Mouse (Mus musculus): ENCODE data around the gene Ubl3. TPM values are rescaled to one million over a fixed set of nuclear protein-coding genes. Genes with fewer than 3 reads are reported as not detected.
A peak's percentile ranks its signal among the peaks of the same experiment; 100 is the strongest.

Gene Ubl3
- polyA plus RNA-seq, 1 experiment from 2014 or later: 86.3 TPM

DNA sequence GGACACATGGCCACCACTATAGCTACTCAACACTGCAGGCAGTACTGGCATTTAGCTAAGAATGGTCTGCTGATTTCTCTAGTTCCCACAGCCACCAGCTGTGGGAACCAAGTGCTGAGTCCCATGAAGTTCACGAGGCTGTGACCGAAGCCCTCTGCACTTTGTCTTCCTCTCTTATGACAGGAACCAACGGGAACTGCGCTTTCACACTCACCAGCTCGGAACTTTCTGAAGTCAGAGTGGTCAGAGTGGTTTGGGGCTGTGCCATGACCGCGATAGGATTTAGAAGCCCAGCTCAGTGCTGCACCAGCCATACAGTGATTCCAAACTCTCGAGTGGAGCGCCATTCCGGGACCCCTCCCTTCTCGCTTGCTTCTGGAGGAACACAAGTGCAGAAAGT, 66.4 kb downstream of the Ubl3 start:
- Histone ChIP-seq H3K4me3 (ENCODE audit: low read depth, low read length) (no peak overlapping the region), H3K4me2 (no peak overlapping the region), H3K36me3 (ENCODE audit: insufficient read depth) (no peaks in the 10 kb centered on the region), H3K9me3 (ENCODE audit: low read depth, low read length) (no peaks in the 10 kb centered on the region), H3K4me1 (ENCODE audit: insufficient read depth) (peaks cover 4% of the 10 kb centered on the region; the same call in 1 of the 2 replicates), H3K27ac (ENCODE audit: low read depth) (no peak overlapping the region), H3K27me3 (ENCODE audit: insufficient read depth, low read length) (no peaks in the 10 kb centered on the region), H3K9ac (no peak overlapping the region)
- DNase-seq (no peak), ATAC-seq (ENCODE audit: insufficient read depth) (no peak)
- whole genome bisulfite sequencing: 75% methylated on average over 11 of the region's 11 CpGs
- TF ChIP-seq CTCF (IDR thresholded peaks at IDR 0.05; ENCODE audit: low read depth): no peak

DNA sequence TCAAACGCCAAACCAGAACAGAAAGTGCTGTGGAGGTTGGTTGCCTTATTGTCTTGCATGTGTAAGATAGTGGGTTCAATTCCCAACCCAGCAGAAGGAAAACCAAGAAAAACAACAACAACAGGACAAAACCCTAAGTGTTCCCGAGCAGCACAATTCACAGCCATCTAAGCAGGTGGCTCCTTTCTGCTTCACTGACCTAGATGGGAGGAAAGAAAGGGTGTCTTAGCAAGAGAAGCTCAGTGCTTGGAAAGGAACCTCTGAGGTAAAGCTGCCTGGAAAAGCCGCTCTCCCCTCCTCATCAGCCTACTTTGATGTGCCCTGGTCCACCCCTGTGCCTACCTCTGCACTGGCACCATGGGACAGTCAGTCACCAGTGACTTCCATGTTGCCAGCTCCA, 70.8 kb downstream of the Ubl3 start:
- no peak overlapping the region for H3K4me2 ChIP-seq
- no peak overlapping the region for H3K27ac ChIP-seq (ENCODE audit: low read depth)
- TF ChIP-seq CTCF (IDR thresholded peaks at IDR 0.05; ENCODE audit: low read depth): no peak
- ATAC-seq (ENCODE audit: insufficient read depth) (no peak), DNase-seq (no peak)
- no peaks in the 10 kb centered on the region for H3K36me3 ChIP-seq (ENCODE audit: insufficient read depth)
- no peak overlapping the region for H3K4me3 ChIP-seq (ENCODE audit: low read depth, low read length)
- WGBS: 78% methylated on average over 3 of the region's 3 CpGs
- H3K4me1 ChIP-seq (ENCODE audit: insufficient read depth): no peaks in the 10 kb centered on the region
- no peak overlapping the region for H3K9ac ChIP-seq
- no peaks in the 10 kb centered on the region for H3K9me3 ChIP-seq (ENCODE audit: low read depth, low read length)
- no peaks in the 10 kb centered on the region for H3K27me3 ChIP-seq (ENCODE audit: insufficient read depth, low read length)

DNA sequence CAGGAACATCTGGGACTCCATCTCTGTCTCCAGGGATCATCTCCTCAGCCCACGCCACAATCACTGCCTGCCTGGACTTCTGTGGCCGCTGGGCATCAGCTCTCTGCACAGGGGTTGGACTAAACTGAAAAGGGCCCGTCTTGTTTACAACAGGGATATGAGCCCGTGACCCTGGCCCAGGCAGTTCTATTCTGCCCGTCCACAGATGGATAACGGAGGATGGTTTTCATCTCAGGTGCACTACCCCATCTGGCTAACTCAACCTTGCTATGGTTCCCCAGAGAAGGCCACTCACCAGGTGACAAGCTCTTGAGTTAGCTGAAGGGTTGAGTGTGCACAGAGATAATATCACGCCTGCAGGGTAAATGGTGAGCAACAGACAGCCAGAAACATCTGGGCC, 78.2 kb downstream of the Ubl3 start:
- H3K27me3 ChIP-seq (ENCODE audit: insufficient read depth, low read length): no peaks in the 10 kb centered on the region
- H3K4me1 ChIP-seq (ENCODE audit: insufficient read depth): no peaks in the 10 kb centered on the region
- H3K4me3 ChIP-seq (ENCODE audit: low read depth, low read length): no peak overlapping the region
- no peak for TF ChIP-seq CTCF (IDR thresholded peaks at IDR 0.05; ENCODE audit: low read depth)
- no peaks in the 10 kb centered on the region for H3K36me3 ChIP-seq (ENCODE audit: insufficient read depth)
- 63% methylated on average over 7 of the region's 7 CpGs for WGBS
- ATAC-seq (ENCODE audit: insufficient read depth): no peak
- H3K9ac ChIP-seq: no peak overlapping the region
- H3K4me2 ChIP-seq: no peak overlapping the region
- H3K27ac ChIP-seq (ENCODE audit: low read depth): no peak overlapping the region
- no peaks in the 10 kb centered on the region for H3K9me3 ChIP-seq (ENCODE audit: low read depth, low read length)
- DNase-seq: no peak

DNA sequence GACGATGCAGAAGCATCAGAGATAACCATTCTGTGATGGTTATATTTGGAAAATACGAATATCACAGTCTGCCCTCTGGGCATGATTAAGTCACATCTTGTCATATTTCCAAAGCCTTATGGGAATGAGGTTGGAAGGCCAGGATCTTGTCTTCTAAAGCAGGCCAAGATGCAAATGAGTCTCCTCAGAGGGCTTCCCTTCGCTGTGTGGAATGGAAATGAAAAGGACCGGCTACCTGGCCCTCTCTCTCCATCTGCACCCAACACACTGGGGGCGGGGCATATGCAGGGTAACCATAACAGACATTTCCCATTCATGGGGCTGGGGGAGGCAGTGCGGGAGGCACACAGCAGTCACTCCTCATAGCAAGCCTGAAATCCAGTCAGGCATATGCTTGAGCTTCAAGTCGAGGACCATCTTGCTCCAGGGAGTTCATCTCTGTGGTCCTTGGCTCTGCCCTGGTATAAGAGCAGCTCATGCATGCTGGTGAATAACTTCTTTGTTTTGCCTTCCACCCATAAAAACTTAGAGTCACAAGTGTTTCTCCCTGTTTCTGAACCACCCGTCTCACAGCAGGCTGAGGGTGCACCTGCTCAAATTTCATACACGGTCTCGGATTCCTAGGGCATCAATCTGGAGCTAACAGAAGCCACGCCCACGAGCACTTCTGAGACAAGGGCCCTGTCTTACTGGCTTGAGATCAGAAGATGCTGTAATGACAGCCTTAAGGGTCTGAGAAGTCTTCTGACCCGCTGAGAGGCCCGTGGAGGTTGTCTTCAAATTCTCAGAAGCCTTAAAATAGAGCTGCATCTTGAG, 83.8 kb downstream of the Ubl3 start:
- TF ChIP-seq CTCF (IDR thresholded peaks at IDR 0.05; ENCODE audit: low read depth): no peak
- peak; percentile 32; the same call in 1 of the 2 replicates for ATAC-seq (ENCODE audit: insufficient read depth)
- no peaks in the 10 kb centered on the region for H3K4me1 ChIP-seq (ENCODE audit: insufficient read depth)
- DNase-seq: peak; percentile 64
- H3K4me3 ChIP-seq (ENCODE audit: low read depth, low read length): no peak overlapping the region
- 31% methylated on average over 14 of the region's 14 CpGs for WGBS
- no peaks in the 10 kb centered on the region for H3K27me3 ChIP-seq (ENCODE audit: insufficient read depth, low read length)
- H3K9ac ChIP-seq: no peak overlapping the region
- no peak overlapping the region for H3K4me2 ChIP-seq
- H3K27ac ChIP-seq (ENCODE audit: low read depth): peak overlapping the region; percentile 58
- no peaks in the 10 kb centered on the region for H3K9me3 ChIP-seq (ENCODE audit: low read depth, low read length)
- no peaks in the 10 kb centered on the region for H3K36me3 ChIP-seq (ENCODE audit: insufficient read depth)

DNA sequence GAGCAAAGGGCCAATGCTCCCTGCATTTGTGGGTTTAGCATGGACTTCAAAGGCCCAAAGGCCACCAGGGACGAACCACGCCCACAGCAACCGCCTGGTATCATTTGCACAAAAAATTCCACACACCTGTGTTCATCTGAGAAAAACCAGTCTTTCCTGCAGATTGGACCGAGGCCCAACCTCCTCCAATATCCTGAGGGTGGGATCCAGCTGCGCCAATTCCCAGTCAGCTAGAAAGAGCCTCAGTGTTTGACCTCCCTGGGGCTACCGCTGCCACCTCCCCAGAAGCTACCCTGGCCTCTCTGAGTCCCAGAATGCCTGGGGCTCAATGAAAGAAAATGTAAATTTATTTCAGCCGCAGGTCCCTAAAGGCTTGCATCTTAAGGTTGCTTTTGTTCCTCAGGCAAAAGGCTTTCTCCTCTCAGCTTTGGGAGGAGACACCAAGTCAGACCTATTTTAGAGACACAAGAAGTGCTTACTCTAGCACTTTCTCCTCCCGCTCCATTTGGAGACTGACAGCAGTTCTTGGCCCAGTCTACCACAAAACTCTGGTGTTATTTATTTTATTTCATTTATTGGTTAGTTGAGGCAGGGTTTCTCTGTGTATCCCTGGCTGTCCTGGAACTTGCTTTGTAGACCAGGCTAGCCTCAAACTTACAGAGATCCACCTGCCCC, 85.5 kb downstream of the Ubl3 start:
- Histone ChIP-seq H3K4me2 (no peak overlapping the region), H3K9ac (no peak overlapping the region), H3K36me3 (ENCODE audit: insufficient read depth) (no peaks in the 10 kb centered on the region), H3K4me3 (ENCODE audit: low read depth, low read length) (no peak overlapping the region), H3K9me3 (ENCODE audit: low read depth, low read length) (no peaks in the 10 kb centered on the region), H3K27me3 (ENCODE audit: insufficient read depth, low read length) (no peaks in the 10 kb centered on the region), H3K4me1 (ENCODE audit: insufficient read depth) (no peaks in the 10 kb centered on the region), H3K27ac (ENCODE audit: low read depth) (peak overlapping the region; percentile 59; the same call in 1 of the 2 replicates)
- ATAC-seq (ENCODE audit: insufficient read depth): 0 out of 2 replicates have a peak, but pooled peaks have one; percentile 34
- WGBS: 34% methylated on average over 8 of the region's 8 CpGs
- TF ChIP-seq CTCF (IDR thresholded peaks at IDR 0.05; ENCODE audit: low read depth): no peak
- peak; percentile 68 for DNase-seq

DNA sequence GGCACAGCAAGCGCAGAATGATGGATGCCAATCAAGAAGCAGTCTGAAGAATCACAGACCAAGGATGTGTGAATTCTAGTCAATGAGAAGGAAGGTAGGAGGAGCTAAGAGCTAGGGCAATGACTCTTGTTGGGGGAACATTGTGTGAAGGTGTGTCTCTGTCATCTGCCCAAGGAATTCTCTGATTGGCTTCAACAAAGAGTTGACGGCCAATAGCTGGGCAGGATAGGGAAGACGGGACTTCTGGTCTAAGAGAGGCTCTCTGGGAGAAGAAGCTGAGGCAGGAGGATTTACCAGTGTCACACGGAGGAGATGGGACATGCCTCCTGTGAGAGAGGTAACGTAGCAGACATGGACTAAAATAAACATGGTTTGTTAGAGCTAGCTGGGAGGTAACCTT, 86.5 kb downstream of the Ubl3 start:
- no peak overlapping the region for H3K27ac ChIP-seq (ENCODE audit: low read depth)
- H3K9ac ChIP-seq: no peak overlapping the region
- H3K4me2 ChIP-seq: no peak overlapping the region
- H3K36me3 ChIP-seq (ENCODE audit: insufficient read depth): no peaks in the 10 kb centered on the region
- 78% methylated on average over 5 of the region's 5 CpGs for WGBS
- TF ChIP-seq CTCF (IDR thresholded peaks at IDR 0.05; ENCODE audit: low read depth): no peak
- ATAC-seq (ENCODE audit: insufficient read depth) (no peak), DNase-seq (no peak)
- no peaks in the 10 kb centered on the region for H3K27me3 ChIP-seq (ENCODE audit: insufficient read depth, low read length)
- H3K4me3 ChIP-seq (ENCODE audit: low read depth, low read length): no peak overlapping the region
- no peaks in the 10 kb centered on the region for H3K9me3 ChIP-seq (ENCODE audit: low read depth, low read length)
- no peaks in the 10 kb centered on the region for H3K4me1 ChIP-seq (ENCODE audit: insufficient read depth)

DNA sequence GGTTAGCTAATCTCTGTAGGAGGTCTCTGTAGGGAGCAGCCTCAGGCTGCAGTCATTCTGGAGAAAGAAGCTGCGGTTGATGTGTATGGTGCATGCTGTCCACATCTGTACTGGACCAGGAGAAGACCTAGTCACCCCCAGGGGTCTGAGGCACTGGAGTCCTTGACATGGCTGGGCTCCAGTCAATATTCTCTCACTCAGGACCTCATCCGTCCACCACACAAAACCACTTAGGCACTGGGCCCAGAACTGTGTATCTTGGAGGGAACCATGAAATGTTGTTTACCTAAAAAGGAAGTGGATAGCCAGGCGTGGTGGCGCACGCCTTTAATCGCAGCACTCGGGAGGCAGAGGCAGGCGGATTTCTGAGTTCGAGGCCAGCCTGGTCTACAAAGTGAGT, 87.5 kb downstream of the Ubl3 start:
- 85% methylated on average over 9 of the region's 9 CpGs for WGBS
- Histone ChIP-seq H3K4me2 (no peak overlapping the region), H3K27ac (ENCODE audit: low read depth) (no peak overlapping the region), H3K4me1 (ENCODE audit: insufficient read depth) (no peaks in the 10 kb centered on the region), H3K9me3 (ENCODE audit: low read depth, low read length) (0 out of 2 replicates have a peak, but pooled peaks cover 4% of the 10 kb centered on the region), H3K36me3 (ENCODE audit: insufficient read depth) (no peaks in the 10 kb centered on the region), H3K27me3 (ENCODE audit: insufficient read depth, low read length) (no peaks in the 10 kb centered on the region), H3K9ac (no peak overlapping the region), H3K4me3 (ENCODE audit: low read depth, low read length) (no peak overlapping the region)
- DNase-seq: no peak
- ATAC-seq (ENCODE audit: insufficient read depth): no peak
- no peak for TF ChIP-seq CTCF (IDR thresholded peaks at IDR 0.05; ENCODE audit: low read depth)

Data from lung, embryonic 14.5 days (tissue).